Mouse (Mus musculus): ENCODE results near the gene Zmiz1.
A peak's percentile ranks its signal among the peaks of the same experiment; 100 is the strongest.

Zmiz1 gene

DNA sequence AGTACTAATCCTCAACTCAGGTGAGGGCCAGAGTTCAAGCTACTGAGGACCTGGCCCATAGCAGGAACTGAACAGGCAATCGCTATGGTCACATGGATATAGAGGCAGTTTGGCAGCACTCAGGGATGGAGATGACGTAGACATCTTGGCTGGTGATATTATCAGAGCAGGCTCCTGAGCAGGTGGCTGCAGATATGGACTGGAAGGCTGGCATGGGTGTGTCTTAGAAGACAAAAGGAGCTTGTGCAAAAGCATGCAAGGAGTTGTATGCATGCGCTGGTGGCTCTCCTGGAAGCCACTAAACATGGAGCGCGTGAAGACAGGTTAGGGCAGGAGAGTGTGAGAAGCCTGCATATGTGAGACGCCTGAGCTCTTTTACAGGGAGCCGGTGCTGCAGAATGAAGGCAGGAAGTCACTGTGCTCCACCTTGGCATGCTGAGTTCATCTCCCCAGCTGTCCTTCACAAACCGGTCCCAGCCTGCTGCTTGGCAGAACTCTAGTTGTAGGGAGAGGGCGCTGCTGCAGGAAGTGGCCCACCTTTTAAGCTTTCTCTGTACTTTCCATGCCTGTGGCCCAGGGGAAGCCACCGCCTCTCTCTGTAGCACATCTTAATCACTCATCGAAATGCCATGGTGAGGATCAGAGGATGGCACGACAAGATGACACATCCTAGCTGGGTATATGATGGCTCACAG, 4.8 kb upstream of the Zmiz1 start:
- no peak for DNase-seq (ENCODE audit: low read depth)

DNA sequence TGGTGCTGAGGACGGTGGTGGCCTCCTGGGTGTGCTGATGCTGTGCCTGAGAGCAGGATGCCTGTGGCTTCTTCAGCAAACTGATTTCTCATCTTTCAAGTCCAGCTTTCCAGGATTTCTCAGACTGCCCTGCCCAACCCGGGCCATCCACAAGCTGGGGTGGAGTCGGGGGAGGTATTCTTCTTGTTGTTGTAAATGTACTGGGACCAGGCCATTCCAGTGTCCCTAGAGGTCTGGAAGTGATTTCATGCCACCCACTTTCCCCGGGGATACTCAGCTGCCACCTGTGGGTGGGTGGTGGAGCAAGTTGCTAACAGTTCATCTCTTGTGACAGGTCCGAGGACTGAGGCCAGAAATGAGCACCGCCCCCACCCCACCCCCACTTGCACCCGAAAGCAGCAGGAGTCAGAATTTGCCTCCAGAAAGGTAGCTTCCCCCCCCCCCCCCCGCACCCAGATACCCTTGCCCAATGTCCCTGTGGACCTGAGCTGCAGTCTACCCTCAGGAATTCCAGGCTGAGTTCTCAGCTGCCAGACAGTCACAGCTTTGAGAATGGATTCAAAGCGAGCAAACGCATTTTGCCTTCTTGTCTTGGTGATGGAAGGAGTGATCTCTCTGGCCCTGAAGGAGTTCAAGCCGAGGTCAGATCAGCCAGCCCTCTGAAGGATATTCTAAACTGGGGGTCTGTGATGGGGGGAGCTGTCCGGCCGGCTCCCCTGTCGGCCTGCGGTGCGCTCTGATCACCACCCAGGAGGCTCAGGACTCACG, 2.1 kb upstream of the Zmiz1 start:
- DNase-seq (ENCODE audit: low read depth) = peak; percentile 60

DNA sequence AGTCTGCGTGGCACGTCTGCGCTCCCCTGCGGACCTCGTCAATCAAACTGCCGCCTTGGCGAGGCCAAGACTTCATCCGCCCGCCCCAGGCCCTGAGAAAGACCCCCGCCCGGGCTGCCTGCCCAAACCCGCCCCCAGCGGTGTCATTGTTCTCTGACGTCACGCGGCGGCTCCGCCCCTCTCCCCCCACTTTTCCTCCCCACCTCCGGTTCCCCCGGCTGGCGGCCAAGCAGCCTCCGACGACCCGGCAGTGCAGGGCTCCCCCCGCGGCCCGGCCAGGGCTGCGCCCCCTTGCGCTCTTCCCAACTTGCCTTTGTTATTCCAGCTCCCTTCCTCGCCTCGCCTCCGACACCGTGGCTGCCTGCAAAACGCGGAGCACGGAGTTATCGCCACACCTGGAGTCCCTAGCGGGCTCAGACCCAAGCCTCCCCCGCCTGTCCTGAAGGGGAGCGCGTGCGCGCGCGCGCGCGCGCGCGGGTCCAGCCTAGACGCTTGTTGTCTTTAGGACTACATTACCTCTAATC, 1.5 kb upstream of the Zmiz1 start:
- DNase-seq (ENCODE audit: low read depth) = peak; percentile 98

GRCm38 (mm10) chr14:25458111-25459015, 622 bp upstream of the Zmiz1 start:
- DNase-seq (ENCODE audit: low read depth) = peak; percentile 64

- DNase-seq (ENCODE audit: low read depth) = no peak
Measured at GRCm38 (mm10) chr14:25459394-25459997, 511 bp downstream of the Zmiz1 start.

- DNase-seq (ENCODE audit: low read depth) = peak; percentile 65
Measured at GRCm38 (mm10) chr14:25459998-25460800, 1.2 kb downstream of the Zmiz1 start.

DNA sequence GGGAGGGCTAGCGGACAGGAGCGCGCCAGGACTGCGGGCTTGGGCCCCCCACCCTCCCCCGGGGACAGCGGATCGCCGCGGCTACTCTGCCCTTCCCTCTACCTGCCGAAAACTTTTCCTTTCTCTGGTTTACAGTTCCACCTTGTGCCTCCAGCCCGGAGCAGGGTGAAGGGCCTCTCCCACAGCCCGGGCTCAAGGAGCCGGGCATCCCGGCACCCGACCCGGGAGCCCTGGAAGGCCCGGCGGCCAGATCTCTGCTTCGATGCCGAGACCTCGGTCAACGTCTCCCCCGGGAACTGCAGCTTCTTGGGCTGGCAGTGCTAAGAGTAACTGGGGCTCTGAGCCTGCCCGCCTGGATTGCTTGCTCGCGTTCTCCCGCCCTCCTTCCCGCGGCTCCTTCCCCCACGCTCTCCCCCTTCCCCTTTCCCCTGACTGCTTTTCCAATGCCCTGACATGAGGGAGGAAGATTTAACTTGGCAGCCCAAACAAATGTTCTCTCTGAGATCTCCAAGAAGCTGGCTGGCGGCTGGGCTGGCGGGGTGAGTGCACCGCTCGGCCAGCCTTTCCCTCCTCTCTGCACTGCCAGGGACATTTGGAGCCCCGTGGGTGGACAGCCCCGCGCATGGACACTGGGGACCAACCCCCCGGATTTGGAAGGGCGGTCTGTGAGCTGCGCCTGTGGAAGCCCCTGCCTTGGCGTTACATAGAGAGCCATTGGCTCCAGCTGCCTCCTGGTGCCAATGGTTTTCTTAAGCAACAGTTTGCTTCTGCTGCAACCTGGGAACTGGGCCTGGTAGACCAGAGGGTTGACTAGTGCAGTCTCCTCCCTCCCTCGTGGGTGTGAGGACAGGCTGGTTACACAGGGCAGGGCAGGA, 2.1 kb downstream of the Zmiz1 start:
- DNase-seq (ENCODE audit: low read depth) = peak; percentile 75

GRCm38 (mm10) chr14:25461676-25462385, 2.8 kb downstream of the Zmiz1 start:
- DNase-seq (ENCODE audit: low read depth) = peak; percentile 37

GRCm38 (mm10) chr14:25462975-25463374, 4.0 kb downstream of the Zmiz1 start:
- no peak for DNase-seq (ENCODE audit: low read depth)

DNA sequence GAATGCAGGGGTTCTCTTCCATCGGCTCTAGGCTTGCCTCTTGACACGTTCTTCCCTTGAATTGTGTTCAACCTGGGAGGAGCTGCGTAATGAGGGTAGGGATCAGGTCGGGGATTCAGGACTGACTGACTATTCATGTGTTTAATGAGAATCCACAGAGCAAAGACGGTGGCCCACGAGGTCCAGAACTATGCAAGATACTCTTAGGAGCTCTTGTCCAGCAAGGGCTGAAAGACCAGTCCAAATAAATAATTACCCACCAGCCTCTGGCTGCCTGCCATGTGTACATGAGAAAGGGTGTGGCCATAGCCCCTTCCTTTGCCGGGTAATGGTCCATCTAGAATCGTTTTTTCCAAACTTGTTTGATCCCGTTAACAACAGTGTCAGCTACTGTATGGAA, 4.9 kb downstream of the Zmiz1 start:
- peak; percentile 45 for DNase-seq (ENCODE audit: low read depth)

- peak; percentile 47 for DNase-seq (ENCODE audit: low read depth)
Measured at GRCm38 (mm10) chr14:25464611-25465307, 5.8 kb downstream of the Zmiz1 start.

DNA sequence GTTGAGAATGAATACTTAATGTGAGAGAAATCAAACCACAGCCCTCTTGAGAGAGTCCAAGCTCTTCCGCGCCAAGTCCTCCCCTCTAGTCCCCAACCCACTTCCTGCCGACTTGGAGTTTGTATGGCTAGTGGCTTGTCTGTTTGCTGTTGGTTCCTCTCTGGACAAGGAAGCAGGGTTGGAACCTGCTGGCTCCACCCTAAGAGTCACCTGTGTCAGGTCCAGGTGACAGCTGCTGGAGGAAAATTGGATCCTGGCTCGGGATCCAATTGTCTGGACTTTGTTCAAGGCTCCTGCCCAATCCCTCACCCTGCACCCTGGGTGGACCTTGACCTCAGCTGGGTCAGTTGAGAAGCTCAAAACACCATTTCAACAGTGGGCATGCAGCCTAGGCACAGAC, 7.4 kb downstream of the Zmiz1 start:
- no peak for DNase-seq (ENCODE audit: low read depth)

DNA sequence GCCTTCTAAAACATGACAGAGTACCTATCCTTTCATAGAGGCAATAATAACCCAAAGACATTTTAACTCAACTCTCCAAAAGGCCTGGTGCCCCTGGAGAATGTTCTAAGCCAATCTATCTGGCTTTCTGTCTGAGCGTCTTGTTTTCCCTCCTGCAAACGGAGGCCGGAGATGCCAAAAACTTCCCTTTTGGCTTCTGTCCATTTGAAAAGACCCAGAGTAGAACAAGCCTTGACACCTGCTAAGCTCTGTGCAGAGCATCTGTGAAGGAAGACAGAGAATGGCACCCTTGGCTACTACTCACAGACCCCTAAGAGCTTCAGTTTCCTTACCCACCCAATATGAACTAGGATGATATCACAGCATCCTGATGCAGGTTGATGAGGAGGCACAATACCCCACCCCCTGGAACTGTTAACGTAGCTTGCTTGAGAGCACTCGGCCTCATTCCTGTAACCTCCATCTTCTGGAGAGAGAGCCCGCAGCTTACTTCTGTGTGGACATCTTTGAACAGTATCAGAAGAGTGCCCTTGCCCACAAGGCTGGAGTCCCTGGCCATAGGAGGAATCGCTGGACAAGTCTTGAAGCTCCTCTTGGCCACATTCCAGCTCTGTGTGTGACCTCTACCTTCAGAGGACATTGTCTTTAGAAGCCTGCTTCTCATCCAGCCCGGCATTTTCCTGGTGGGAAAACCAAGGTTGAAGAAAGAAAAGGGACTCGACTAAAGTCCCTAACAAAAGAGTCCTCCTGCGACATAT, 9.1 kb downstream of the Zmiz1 start:
- no peak for DNase-seq (ENCODE audit: low read depth)

- no peak for DNase-seq (ENCODE audit: low read depth)
Measured at GRCm38 (mm10) chr14:25468891-25469529, 10.0 kb downstream of the Zmiz1 start.

DNA sequence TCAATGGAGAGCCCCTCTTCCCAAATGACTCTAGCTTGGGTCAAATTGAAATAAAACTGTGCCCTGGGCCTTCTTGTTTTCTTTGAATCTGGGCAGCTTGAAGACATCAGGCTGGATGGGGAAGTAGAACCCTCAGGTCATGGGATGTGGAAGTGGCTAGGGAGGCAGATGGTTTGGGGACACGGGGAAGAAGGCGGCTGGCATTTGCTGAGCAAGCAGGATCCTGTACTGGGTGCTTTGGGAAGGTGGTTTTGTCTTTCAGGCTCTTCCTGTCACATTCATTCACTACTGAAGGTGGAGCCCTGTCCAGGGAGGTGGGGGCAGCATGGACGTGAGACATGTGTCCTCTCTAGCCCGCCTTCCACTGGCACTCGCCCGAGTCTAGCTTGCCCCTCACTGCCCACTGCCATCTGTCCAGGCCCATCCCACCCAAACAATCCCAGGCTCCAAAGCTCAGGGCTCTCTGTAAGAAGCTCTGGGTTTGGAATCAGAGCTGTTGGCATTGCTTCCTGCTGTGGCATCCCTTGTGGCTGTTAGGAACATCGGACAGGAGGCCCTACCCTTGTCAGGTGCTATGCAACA, 11.3 kb downstream of the Zmiz1 start:
- DNase-seq (ENCODE audit: low read depth) = no peak

GRCm38 (mm10) chr14:25471035-25471434, 12.1 kb downstream of the Zmiz1 start:
- DNase-seq (ENCODE audit: low read depth) = no peak

Data from NIH3T3 (cell line).